Mouse (Mus musculus): ENCODE data around the gene Mpped1. TPM values are rescaled to one million over a fixed set of nuclear protein-coding genes. Genes with fewer than 3 reads are reported as not detected.

Mpped1 gene
- total and polyA plus RNA-seq, 3 experiments: not detected

DNA sequence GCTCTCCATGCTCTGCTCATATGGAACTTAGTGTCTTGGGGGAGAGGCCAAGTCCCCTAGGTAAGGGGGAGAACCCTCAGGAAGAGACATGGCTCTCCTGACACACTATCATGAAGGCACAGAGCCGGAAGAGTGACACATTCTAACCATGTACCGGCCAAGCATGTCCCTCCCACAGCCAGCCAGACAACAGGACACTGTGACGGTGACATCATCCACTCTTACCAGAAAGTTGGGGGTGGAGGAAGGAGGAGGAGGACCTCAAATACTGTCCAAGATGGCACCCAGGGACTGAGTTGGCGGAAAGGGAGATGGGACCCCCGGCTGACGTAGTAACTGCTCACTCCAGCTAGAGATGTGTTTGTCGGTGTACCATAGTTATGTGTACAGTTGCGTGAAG is 104.6 kb downstream of the Mpped1 start:
- Histone ChIP-seq H3K9ac (ENCODE audit: control insufficient read depth, low read depth, low read length, poor library complexity, severe bottlenecking) (no peak overlapping the region), H3K36me3 (ENCODE audit: control insufficient read depth in 1 of 2, insufficient read depth in 2 of 2, low read length in 2 of 2) (no peaks in the 10 kb centered on the region), H3K4me3 (ENCODE audit: control insufficient read depth in 1 of 2, insufficient read depth in 1 of 2, low read depth in 2 of 2, low read length in 2 of 2) (no peak overlapping the region), H3K27ac (ENCODE audit: control insufficient read depth, low read depth, low read length) (no peak overlapping the region), H3K9me3 (replicated peaks; ENCODE audit: insufficient read depth, low read length) (no peaks in the 10 kb centered on the region), H3K79me2 (ENCODE audit: control insufficient read depth, insufficient read depth, low read length, poor library complexity) (no peaks in the 10 kb centered on the region), H3K27me3 (ENCODE audit: control insufficient read depth in 1 of 2, insufficient read depth in 2 of 2, low read length in 2 of 2) (no peaks in the 10 kb centered on the region), H3K4me1 (ENCODE audit: control insufficient read depth in 1 of 2, insufficient read depth in 2 of 2, low read length in 2 of 2) (no peaks in the 10 kb centered on the region)
- no peak for DNase-seq (ENCODE audit: low read depth, low spot score)
- no peak for TF ChIP-seq BHLHE40 (IDR thresholded peaks at IDR 0.05; ENCODE audit: borderline replicate concordance, low read depth, low read length)

DNA sequence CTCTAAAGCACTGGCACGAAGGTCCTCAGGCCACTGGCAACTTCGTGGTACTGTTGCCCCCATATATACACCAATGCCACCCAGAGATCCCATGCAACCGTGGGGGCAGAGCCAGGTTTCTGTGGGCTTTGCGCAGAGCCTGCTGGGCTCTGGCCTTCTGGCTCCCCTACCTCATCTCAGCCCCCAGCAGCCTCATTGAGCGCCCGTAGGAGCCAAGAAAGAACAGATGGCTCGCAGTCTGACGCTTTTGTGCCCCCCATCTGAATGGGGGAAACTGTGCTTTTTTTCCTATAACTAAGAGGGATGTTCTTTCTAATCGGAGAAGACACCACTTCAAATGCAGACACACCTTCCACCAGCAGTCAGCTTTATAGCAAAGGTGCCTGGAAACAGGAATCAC is 105.0 kb downstream of the Mpped1 start:
- Histone ChIP-seq H3K27ac (ENCODE audit: control insufficient read depth, low read depth, low read length) (no peak overlapping the region), H3K9ac (ENCODE audit: control insufficient read depth, low read depth, low read length, poor library complexity, severe bottlenecking) (no peak overlapping the region), H3K4me3 (ENCODE audit: control insufficient read depth in 1 of 2, insufficient read depth in 1 of 2, low read depth in 2 of 2, low read length in 2 of 2) (no peak overlapping the region), H3K27me3 (ENCODE audit: control insufficient read depth in 1 of 2, insufficient read depth in 2 of 2, low read length in 2 of 2) (no peaks in the 10 kb centered on the region), H3K9me3 (replicated peaks; ENCODE audit: insufficient read depth, low read length) (no peaks in the 10 kb centered on the region), H3K36me3 (ENCODE audit: control insufficient read depth in 1 of 2, insufficient read depth in 2 of 2, low read length in 2 of 2) (no peaks in the 10 kb centered on the region), H3K79me2 (ENCODE audit: control insufficient read depth, insufficient read depth, low read length, poor library complexity) (no peaks in the 10 kb centered on the region), H3K4me1 (ENCODE audit: control insufficient read depth in 1 of 2, insufficient read depth in 2 of 2, low read length in 2 of 2) (no peaks in the 10 kb centered on the region)
- TF ChIP-seq ZNF384 (IDR thresholded peaks at IDR 0.05; ENCODE audit: low read depth, low read length) (no peak), GABPA (IDR thresholded peaks at IDR 0.05; ENCODE audit: low read depth, low read length) (no peak), RCOR1 (IDR thresholded peaks at IDR 0.05; ENCODE audit: low read depth, low read length) (no peak), CHD1 (IDR thresholded peaks at IDR 0.05; ENCODE audit: low read depth, low read length) (no peak), NELFE (IDR thresholded peaks at IDR 0.05; ENCODE audit: low read depth, low read length) (no peak), MYB (IDR thresholded peaks at IDR 0.05; ENCODE audit: low read depth, low read length) (no peak), BHLHE40 (IDR thresholded peaks at IDR 0.05; ENCODE audit: borderline replicate concordance, low read depth, low read length) (no peak), POLR2AphosphoS5 (IDR thresholded peaks at IDR 0.05; ENCODE audit: borderline replicate concordance, low read depth, low read length) (no peak), USF2 (IDR thresholded peaks at IDR 0.05; ENCODE audit: borderline replicate concordance in 1 of 2, insufficient read depth in 1 of 2, low read depth in 1 of 2, low read length in 2 of 2) (no peak), ZMIZ1 (IDR thresholded peaks at IDR 0.05; ENCODE audit: low read depth, low read length) (no peak), MEF2A (IDR thresholded peaks at IDR 0.05; ENCODE audit: extremely low read depth, insufficient replicate concordance, low read depth, low read length, poor library complexity, severe bottlenecking) (no peak), SMC3 (IDR thresholded peaks at IDR 0.05; ENCODE audit: low read depth, low read length) (no peak), SIN3A (IDR thresholded peaks at IDR 0.05; ENCODE audit: low read length) (no peak), EP300 (IDR thresholded peaks at IDR 0.05; ENCODE audit: low read depth in 1 of 2, low read length in 2 of 2) (no peak), ZC3H11A (IDR thresholded peaks at IDR 0.05; ENCODE audit: low read depth, low read length) (no peak), TCF12 (IDR thresholded peaks at IDR 0.05; ENCODE audit: low read depth, low read length) (no peak), MAX (IDR thresholded peaks at IDR 0.05; ENCODE audit: low read length) (no peak)
- no peak for DNase-seq (ENCODE audit: low read depth, low spot score)

All from MEL (cell line).